ENCODE assay signal across 33 mouse cellular contexts in the genomic region with DNA sequence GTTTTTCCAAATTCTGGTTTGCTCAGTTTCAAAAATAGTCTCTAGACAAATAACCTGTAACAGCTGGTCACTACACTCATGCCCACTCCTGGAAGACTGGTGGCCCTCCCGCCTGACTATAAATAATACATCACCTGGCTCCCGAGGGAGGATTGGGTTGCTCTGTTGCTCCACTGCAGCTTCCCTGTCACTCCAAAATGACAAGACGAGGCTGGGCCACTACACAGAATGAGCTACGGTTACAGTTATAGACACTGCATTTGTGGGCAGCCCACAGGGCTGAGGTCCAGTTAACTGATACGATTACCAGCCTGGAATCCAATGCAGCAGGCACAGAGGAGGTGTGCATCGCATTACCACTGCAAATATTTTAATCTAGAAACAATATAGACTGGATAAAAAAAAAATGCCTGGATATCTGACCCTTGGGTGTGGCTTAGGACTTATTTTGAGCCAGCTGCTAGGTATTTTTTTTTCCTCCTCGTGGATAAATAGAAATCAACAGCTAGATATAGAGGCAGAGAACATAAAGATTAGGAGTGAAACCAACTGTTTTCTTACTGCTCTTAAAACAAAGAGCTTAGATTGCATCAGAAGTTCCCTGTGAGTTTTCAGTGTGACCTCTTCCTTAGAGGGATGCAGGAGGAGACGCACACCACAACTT. TPM values are rescaled to one million over a fixed set of nuclear protein-coding genes. Genes with fewer than 3 reads are reported as not detected.
A peak's percentile ranks its signal among the peaks of the same experiment; 100 is the strongest.
DNase-seq lines count a peak whose midpoint lies in the region; ATAC-seq lines count a peak whose summit lies in the region.
"Had no signal": no experiment of that assay in that cellular context is flagged by ENCODE, and none has a peak within 500 bp of the region (broad histone marks: within the 10 kb centered on the region; RNA-seq: fewer than 3 reads in every experiment).

A gene (plus strand): TSS at position 614 of the 664 bp plus-strand sequence.

- DNase-seq in hindbrain, embryonic 10.5 days (ENCODE audit: low spot score), result peak; percentile 11
- DNase-seq in retina, embryonic 14.5 days (ENCODE audit: low spot score), result peak; percentile 53
- no peak for DNase-seq in retina, postnatal 1 day
- DNase-seq in gastrocnemius, postnatal 25 days, result peak; percentile 25
- DNase-seq in skeletal muscle tissue, adult 2 months (ENCODE audit: low read depth, low spot score), result peak; percentile 77
- no peak for DNase-seq in thymus, postnatal 36 days
- DNase-seq: adrenal gland, postnatal 10 days; B cell, adult 2 months; cerebellum, adult 2 months; cerebellum, postnatal 25 days; embryo, embryonic 11 days; heart, adult 2 months; kidney, adult 18-20 months; kidney, postnatal 10 days; right cerebral cortex, postnatal 4 days; thymus, adult 2 months had no signal

- WGBS in hindbrain, embryonic 10.5 days, result 68% methylated on average over 8 of the region's 8 CpGs
- WGBS in hindbrain, embryonic 16.5 days, result 73% methylated on average over 8 of the region's 8 CpGs

- no peak within 1 kb of the TSS for H3K27ac ChIP-seq in hindbrain, embryonic 10.5 days
- no peak within 1 kb of the TSS for H3K27ac ChIP-seq in hindbrain, embryonic 16.5 days (ENCODE audit: low read depth, low read length)
- H3K27ac ChIP-seq: forebrain, embryonic 10.5 days; heart, adult 2 months; hindbrain, embryonic 13.5 days; liver, embryonic 15.5 days; lung, embryonic 15.5 days; macrophage; midbrain, embryonic 10.5 days; neural tube, embryonic 12.5 days; stomach, embryonic 15.5 days had no signal

- no peak within 1 kb of the TSS for H3K9ac ChIP-seq in hindbrain, embryonic 16.5 days (ENCODE audit: low read depth, low read length)
- H3K9ac ChIP-seq: hindbrain, embryonic 13.5 days; liver, embryonic 15.5 days; lung, embryonic 15.5 days; neural tube, embryonic 12.5 days; stomach, embryonic 15.5 days had no signal

- no peak for ATAC-seq in hindbrain, embryonic 16.5 days
- ATAC-seq: forebrain, embryonic 16.5 days; inflammation-experienced regulatory T-cells, adult 6 months had no signal

- no peaks in the 10 kb centered on the region for H3K36me3 ChIP-seq in hindbrain, embryonic 10.5 days
- H3K36me3 ChIP-seq in hindbrain, embryonic 16.5 days (ENCODE audit: control insufficient read depth, insufficient read depth, low read length), result no peaks in the 10 kb centered on the region
- H3K36me3 ChIP-seq: forebrain, embryonic 10.5 days; G1E; hindbrain, embryonic 13.5 days; liver, embryonic 15.5 days; lung, embryonic 15.5 days; midbrain, embryonic 10.5 days; neural tube, embryonic 12.5 days; stomach, embryonic 15.5 days had no signal

- no peak within 1 kb of the TSS for H3K4me2 ChIP-seq in hindbrain, embryonic 16.5 days (ENCODE audit: low read length)
- H3K4me2 ChIP-seq: hindbrain, embryonic 13.5 days; liver, embryonic 15.5 days; lung, embryonic 15.5 days; neural tube, embryonic 12.5 days; stomach, embryonic 15.5 days had no signal

- no peaks in the 10 kb centered on the region for H3K4me1 ChIP-seq in hindbrain, embryonic 10.5 days (replicated peaks)
- H3K4me1 ChIP-seq in hindbrain, embryonic 16.5 days (ENCODE audit: control insufficient read depth, insufficient read depth, low read depth, low read length), result no peaks in the 10 kb centered on the region
- H3K4me1 ChIP-seq: forebrain, embryonic 10.5 days; hindbrain, embryonic 13.5 days; lung, embryonic 15.5 days; midbrain, embryonic 10.5 days; neural tube, embryonic 12.5 days; stomach, embryonic 15.5 days had no signal

- H3K9me3 ChIP-seq in hindbrain, embryonic 10.5 days, result no peaks in the 10 kb centered on the region
- H3K9me3 ChIP-seq in hindbrain, embryonic 16.5 days (ENCODE audit: control insufficient read depth, low read length), result no peaks in the 10 kb centered on the region
- H3K9me3 ChIP-seq: forebrain, embryonic 10.5 days; hindbrain, embryonic 13.5 days; liver, embryonic 15.5 days; lung, embryonic 15.5 days; midbrain, embryonic 10.5 days; neural tube, embryonic 12.5 days; stomach, embryonic 15.5 days had no signal

- no peak within 1 kb of the TSS for H3K4me3 ChIP-seq in hindbrain, embryonic 10.5 days
- H3K4me3 ChIP-seq in hindbrain, embryonic 16.5 days (ENCODE audit: low read length), result no peak within 1 kb of the TSS
- H3K4me3 ChIP-seq: forebrain, embryonic 10.5 days; heart, adult 2 months; hindbrain, embryonic 13.5 days; liver, embryonic 15.5 days; lung, embryonic 15.5 days; midbrain, embryonic 10.5 days; neural tube, embryonic 12.5 days; stomach, embryonic 15.5 days had no signal

- no peaks in the 10 kb centered on the region for H3K27me3 ChIP-seq in hindbrain, embryonic 10.5 days (ENCODE audit: insufficient read depth, poor library complexity, severe bottlenecking)
- H3K27me3 ChIP-seq in hindbrain, embryonic 16.5 days (replicated peaks; ENCODE audit: control insufficient read depth, insufficient read depth, low read length), result no peaks in the 10 kb centered on the region
- H3K27me3 ChIP-seq: hindbrain, embryonic 13.5 days; lung, embryonic 15.5 days; neural tube, embryonic 12.5 days; stomach, embryonic 15.5 days had no signal

RNA-seq across cellular contexts. Expression of the gene that starts here (rescaled TPM):
- polyA plus RNA-seq in hindbrain, embryonic 10.5 days (2016; fragmentation: Nextera tagmentation; extraction: Ambion mirVana), result 0.04 TPM in 1 of 2 replicates, not detected in the other
- not detected in 2 replicates for polyA plus RNA-seq in hindbrain, embryonic 16.5 days (2015; fragmentation: Nextera tagmentation; extraction: Ambion mirVana)
- under 1 TPM; 0.19 to 0.20 TPM for total RNA-seq in gastrocnemius, postnatal 25 days (2021)
- total RNA-seq: CH12.LX; heart, postnatal 25 days; layer of hippocampus, adult 18-20 months; layer of hippocampus, postnatal 25 days had no signal
- polyA plus RNA-seq: cerebellum, adult 2 months; forebrain, embryonic 10.5 days; forebrain, embryonic 16.5 days; G1E; heart, embryonic 14.5 days; inflammation-experienced regulatory T-cells, adult 6 months; macrophage; midbrain, embryonic 10.5 days had no signal

Comparison
In these comparisons a context has a peak if more than half of its experiments do, and no peak if none do; other contexts are left out.
1. DNase-seq: peak in retina, embryonic 14.5 days (single experiment) and skeletal muscle tissue, adult 2 months (single experiment); none in retina, postnatal 1 day (single experiment) and thymus, postnatal 36 days (0 of 2).
2. Peak in DNase-seq in hindbrain, embryonic 10.5 days; RNA of the gene not detected or under 1 TPM.
3. Peak in DNase-seq in gastrocnemius, postnatal 25 days; RNA of the gene not detected or under 1 TPM.